Mouse (Mus musculus): Measurements from ENCODE around the gene Sema6d. TPM values are rescaled to one million over a fixed set of nuclear protein-coding genes. Genes with fewer than 3 reads are reported as not detected.

The Sema6d gene
- total RNA-seq, 2 experiments from 2014 or later = 16.4 to 23.7 TPM

- DNase-seq = no peak
Observed at GRCm38 (mm10) chr2:124470346-124471042, 380.7 kb downstream of the Sema6d start.

GRCm38 (mm10) chr2:124472674-124473507 is 383.1 kb downstream of the Sema6d start:
- DNase-seq = no peak

GRCm38 (mm10) chr2:124477904-124478303 is 388.1 kb downstream of the Sema6d start:
- DNase-seq = no peak

GRCm38 (mm10) chr2:124478526-124478925 is 388.8 kb downstream of the Sema6d start:
- DNase-seq = no peak

GRCm38 (mm10) chr2:124485761-124486160 is 396.0 kb downstream of the Sema6d start:
- no peak for DNase-seq

- DNase-seq = no peak
Observed at GRCm38 (mm10) chr2:124490010-124490801, 400.4 kb downstream of the Sema6d start.

GRCm38 (mm10) chr2:124495751-124496150 is 406.0 kb downstream of the Sema6d start:
- DNase-seq = no peak

GRCm38 (mm10) chr2:124499670-124500069 is 409.9 kb downstream of the Sema6d start:
- no peak for DNase-seq

- no peak for DNase-seq
Observed at GRCm38 (mm10) chr2:124505784-124506489, 416.2 kb downstream of the Sema6d start.

- DNase-seq = no peak
Observed at GRCm38 (mm10) chr2:124507804-124508203, 418.0 kb downstream of the Sema6d start.

- DNase-seq = no peak
Observed at GRCm38 (mm10) chr2:124509479-124509878, 419.7 kb downstream of the Sema6d start.

- peak; percentile 5 for DNase-seq
Observed at GRCm38 (mm10) chr2:124511826-124512225, 422.1 kb downstream of the Sema6d start.

- DNase-seq = peak; percentile 23
Observed at GRCm38 (mm10) chr2:124522426-124522825, 432.7 kb downstream of the Sema6d start.

- DNase-seq = no peak
Observed at GRCm38 (mm10) chr2:124523667-124524066, 433.9 kb downstream of the Sema6d start.

- DNase-seq = peak; percentile 5
Observed at GRCm38 (mm10) chr2:124524167-124524566, 434.4 kb downstream of the Sema6d start.

- DNase-seq = no peak
Observed at GRCm38 (mm10) chr2:124527641-124528040, 437.9 kb downstream of the Sema6d start.

GRCm38 (mm10) chr2:124530441-124530840 is 440.7 kb downstream of the Sema6d start:
- DNase-seq = no peak

- no peak for DNase-seq
Observed at GRCm38 (mm10) chr2:124531062-124531461, 441.3 kb downstream of the Sema6d start.

GRCm38 (mm10) chr2:124532906-124533305 is 443.1 kb downstream of the Sema6d start:
- no peak for DNase-seq

GRCm38 (mm10) chr2:124533602-124534001 is 443.8 kb downstream of the Sema6d start:
- no peak for DNase-seq

GRCm38 (mm10) chr2:124550315-124550714 is 460.5 kb downstream of the Sema6d start:
- DNase-seq = no peak

Data from gastrocnemius, postnatal 10 days (tissue).